Mouse (Mus musculus) megakaryocyte, adult 5-6 weeks (primary cell): ENCODE results near the gene Wfdc1. TPM values are rescaled to one million over a fixed set of nuclear protein-coding genes. Genes with fewer than 3 reads are reported as not detected.

ENCODE experiments used
- ATAC-seq: 2 replicates; pipeline ENCODE4 v1.8.0; 2016; ENCODE audit warnings: mild to moderate bottlenecking, inconsistent platforms; ENCODE audit not compliant: poor library complexity, severe bottlenecking
- total RNA-seq, 2 experiments: library from RNA; stranded (forward) in 1 of 2; stranded (reverse) in 1 of 2; fragments of 153-499, 151-499 nt in 1 of 2; fragments of 221-1000, 200-1000 nt in 1 of 2; gene quantifications; 2 replicates each; pipeline versions ENCODE4 v1.2.3 to v1.2.4; 2015 to 2017

Gene Wfdc1
- total RNA-seq (2015) (not detected in 2 replicates), total RNA-seq (2017) (not detected in 2 replicates)

DNA sequence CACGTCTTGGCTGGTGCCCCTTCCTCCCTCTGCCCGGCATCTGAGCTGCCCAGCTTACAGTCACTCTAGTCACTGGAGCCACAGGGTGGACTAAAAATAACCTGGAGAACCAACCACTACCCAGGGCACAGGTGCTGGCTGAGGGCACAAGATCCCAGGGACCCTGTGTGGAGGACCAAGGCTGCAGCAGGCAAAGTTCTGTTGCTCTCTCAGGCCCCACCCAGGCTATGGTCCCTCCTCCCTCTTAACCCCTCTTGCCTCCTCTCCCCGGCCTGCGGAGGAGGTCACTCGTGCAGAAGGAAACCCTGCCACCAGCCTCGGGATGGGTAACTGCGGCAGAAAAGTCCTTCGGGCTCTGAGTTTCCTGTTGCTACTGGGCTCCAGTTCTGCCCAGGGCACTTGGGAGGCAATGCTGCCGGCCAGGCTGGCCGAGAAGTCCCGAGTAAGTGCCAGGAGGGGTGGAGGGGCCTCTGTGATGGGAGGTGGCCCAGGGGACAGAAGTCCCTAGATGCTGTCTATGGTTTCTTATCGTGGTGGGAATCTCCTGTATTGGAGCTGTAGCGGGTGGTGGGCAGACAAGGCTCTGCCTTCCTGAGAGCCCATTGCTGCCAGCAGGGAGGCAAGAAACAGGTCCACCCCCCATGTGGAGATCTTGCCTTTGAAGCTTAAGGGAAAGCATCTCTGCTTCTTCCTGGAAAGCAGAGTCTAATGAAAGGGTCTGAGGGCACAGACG is at the start of gene Wfdc1:
Wfdc1 (plus strand) TSS at position 147 of the 733 bp plus-strand sequence.
- no peak for ATAC-seq

DNA sequence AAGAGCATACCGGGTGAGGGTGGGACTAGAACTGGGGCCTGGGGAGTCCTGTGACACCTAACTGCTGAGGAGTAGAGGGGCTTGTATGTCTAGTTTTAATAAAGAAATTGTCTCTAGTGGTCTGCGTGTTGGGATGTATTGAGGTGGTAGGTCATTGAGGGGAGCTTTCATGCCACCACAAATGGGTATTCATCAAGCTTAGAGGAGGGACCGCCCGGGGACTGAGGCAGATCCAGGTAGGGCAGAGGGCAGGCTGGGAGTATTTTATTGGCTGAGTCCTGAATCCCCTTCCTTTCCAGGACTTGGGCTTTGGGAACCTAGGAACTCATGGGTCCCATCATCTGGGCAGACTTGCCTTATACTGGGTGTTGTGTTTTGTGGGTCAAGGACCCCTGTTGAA is 49.4 kb upstream of the Wfdc1 start:
- ATAC-seq = no peak

DNA sequence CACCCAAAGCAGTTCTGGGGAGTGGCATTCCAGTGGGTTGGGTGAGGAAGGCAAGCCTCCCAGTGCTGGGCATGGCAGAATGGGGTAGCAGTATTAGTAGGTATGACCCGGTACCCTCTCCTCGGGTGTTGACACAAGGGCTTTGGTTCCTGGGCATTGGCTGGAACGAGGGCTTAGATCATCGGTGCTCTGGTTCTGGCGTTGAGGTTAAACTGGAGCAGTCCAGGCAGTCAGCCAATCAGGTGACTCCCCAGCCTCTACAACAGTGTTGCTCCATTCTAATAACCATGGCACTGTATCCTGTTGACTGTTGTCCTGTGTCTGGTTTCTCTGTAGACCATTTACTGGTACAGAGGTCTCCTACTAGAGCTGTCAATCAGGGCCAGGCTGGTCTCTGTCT is 48.6 kb upstream of the Wfdc1 start:
- ATAC-seq = no peak

DNA sequence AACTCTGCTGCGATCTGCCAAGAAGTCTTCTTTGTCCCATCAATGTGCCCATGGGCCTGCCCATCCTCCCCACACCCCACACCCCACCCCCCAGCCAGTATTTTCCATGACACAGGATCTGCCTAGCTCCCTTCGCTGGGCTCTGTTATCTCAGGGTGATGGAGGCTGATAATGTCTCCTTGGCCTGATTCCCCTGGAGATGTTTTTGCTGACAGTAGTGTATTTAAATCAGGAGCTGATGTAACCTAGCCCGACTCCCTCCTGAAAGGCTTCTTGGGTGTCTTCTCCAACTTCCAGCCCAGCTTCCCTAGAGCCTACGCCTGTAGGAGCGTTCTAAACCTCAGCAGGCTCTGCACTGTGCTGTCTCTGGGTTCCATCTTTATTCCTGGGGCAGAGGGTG is 47.3 kb upstream of the Wfdc1 start:
- no peak for ATAC-seq

DNA sequence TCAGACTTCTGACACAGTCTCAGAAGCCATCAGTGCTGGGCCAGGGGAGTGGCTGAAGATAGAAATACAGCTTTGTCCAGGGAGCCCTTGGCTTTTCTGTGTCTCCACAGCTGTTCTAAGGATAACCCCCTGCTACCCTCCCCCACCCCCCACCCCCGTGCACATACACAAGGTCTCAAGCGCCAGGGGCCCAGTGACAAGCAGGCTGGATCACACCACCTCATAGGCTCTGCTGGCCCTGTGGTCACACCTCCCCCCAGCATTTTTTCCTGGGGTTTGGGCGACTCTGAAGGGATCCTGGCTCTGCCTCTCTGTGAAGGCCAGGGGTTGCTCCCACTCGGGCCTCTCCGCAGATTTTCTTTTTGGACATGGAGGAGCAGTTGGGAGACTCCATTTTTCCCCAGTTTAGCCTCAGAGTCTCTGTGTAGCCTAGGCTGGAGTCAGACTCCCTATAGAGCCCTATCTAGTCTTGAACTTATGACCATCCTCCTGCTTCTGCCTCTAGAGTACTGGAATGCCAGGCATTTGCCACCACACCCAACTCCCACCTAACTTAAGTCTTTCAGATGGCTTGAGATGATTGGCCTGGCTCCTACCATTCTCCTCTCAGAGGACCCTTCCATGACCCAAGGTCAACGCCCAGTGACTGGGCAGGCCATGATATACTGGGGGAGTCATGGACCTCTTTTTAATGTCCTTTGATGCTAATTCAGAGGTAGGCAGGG is 45.9 kb upstream of the Wfdc1 start:
- no peak for ATAC-seq

DNA sequence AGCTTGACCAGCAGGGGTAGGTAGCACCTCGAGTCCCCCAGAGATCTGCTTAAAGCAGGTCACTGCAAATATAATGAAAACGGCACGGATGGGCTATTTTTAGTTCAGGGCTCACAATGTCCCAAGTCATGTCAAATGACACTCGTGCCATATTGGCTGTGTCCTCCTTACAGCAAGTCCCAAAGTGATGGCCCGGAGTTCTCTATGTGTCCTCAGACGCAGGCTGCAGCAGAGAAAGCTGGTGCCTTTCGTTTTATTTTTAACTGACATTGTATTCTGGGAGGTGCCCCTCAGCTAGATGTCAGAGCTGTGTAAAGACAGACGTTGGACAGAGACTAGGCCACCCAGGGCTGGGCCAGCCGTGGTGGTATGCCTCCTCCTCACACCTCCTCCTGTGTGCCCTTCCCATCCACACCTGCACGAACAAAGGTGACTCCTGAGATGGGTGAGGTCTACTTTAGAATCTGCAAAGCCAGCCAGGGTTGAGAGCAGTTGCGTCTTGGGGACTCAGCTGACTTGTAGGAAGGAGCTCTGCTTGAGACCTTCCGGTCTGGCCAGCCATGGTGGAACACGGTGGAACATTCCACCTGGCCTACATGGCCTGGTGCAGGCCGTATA is 45.2 kb upstream of the Wfdc1 start:
- no peak for ATAC-seq

DNA sequence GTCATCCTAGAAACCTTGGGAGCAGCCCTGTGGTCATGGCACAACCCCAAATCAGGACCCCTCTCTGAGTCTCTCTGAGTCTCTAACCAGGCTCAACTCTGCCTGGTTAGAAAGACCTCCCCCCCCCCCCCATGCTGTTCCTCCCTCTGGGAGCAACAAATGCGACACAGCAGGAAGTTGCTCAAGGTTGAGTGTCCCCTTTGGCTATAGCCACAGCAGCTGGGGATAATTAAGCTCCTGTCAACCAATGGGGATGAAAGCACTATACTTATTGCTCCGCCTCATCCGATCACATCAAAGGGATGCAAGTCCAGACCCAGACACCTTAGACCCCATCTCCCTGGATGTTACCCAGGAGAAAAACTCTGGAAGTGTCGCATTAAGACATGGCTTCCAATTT is 43.6 kb upstream of the Wfdc1 start:
- ATAC-seq = no peak

DNA sequence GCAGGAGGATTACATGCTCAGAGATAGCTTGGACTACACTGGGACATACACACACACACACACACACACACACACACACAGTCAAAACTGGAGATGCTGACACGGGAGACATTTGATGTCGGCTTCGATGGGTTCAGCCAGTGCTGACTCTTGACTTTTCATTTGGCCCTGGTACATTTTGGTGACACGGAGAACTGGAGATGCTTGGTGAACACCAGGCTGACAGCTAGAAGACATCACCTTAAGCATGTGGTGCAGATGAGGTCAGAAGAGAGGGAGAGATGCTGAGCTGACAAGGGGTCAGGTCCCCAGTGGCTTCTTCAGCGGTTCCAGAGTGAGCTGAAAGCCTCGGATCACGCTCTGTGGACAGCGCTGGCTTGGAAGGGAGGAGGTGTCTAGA is 43.1 kb upstream of the Wfdc1 start:
- no peak for ATAC-seq

DNA sequence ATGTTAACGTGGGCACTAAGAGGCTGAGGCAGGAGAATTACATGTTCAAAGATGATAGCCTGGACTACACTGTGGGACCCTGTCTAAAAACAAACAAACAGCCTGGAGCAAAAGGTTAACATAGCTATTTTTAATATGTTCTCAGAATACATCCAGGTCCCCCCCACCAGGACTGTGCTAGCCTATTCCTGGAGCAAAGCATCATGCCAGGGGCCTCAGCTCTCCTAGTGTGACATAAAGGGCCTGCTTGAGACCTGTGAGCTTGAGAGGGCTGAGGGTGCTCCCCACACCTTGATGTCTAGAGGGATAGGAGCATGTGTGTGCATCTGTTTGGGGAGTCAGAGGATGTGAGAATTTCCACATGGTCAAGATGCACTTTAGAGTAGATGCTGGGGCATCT is 42.4 kb upstream of the Wfdc1 start:
- no peak for ATAC-seq

DNA sequence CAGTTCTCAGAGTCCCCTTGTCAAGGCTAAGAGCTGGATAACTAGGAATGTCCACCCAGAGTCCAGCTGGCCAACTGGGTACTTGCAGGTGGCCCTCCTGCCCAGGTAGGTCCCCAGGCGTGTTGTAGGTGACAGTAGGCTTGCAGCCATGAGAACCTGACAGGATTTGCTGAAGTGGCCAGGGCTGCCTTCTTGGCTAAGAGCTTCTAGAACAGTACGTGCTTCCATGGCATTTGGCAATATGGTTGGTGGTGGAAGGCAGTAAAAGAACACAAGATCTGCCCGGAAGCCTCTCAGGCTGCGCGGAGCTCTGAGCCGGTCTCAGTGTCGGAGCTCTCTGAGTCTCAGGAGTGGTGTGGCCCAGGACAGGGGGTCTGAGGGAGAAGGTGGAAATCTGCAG is 41.2 kb upstream of the Wfdc1 start:
- no peak for ATAC-seq

DNA sequence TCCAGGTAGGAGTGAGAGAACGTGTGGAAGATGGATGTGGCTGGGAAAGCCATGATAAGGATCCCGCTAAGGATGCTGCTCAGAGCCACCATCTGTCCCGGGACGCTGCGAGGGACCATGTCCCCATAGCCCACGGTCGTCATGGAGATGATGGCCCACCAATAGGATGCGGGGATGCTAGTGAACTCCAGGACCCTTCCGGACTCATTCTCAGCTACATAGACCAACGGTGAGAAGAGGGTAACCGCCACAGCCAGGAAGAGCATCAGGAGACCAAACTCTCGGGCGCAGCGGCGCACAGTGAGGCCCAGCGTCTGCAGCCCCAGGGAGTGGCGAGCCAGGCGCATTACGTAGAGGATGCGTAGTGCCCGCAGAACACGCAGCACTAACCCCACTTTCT is 40.4 kb upstream of the Wfdc1 start:
- no peak for ATAC-seq

DNA sequence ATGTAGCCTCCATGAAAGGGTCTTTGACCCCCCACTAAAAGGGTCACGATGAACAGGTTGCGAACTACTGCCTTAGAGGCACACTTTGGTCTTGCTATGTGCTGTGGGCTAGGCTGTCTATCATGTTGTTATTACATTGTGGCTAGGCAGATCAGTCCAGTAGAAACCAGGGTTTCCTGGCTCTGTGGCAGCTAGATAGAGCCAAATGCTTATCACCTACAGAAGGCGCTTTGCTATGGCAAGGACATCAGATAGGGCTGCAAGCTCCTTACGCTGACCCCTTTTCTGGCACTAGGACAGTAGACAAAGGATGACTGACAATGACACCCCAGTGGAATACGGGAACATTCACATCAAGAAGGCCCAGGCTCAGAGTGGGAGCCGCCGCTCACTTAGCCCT is 39.0 kb upstream of the Wfdc1 start:
- no peak for ATAC-seq

DNA sequence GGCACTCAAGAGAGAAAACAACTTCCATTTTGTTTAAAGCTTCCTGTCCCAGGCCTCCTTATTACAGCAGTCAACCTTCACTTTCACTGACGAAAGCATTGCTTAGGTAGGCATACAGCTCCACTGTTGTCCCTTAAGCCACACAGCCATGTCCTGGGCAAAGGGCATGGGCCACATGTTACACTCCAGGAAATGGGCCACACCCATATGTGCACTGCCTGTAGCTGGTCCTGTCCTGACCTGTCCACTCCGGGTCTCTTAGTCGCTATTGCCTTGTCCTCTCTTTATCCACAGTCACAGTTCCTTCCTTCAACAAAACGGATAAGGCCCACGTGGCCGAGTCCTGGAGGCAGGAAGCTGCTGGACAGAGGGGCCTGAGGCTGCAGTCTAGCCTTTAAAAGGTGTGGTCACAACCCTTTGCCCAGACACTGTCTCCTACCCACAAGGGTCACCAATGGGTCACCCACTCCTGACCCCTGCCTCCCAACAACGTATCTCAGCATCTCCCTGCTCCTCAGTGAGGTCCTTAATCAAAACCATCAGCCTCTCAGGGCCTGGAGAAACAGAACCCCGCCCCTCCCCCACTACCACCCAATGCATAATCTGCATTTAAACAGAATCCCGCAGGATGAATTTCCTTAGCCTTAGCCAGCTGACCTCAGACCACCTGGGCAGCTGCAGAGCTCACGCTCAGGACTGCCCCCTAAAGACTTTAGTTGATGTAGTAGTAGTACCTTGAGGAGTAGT is 38.4 kb upstream of the Wfdc1 start:
- no peak for ATAC-seq

DNA sequence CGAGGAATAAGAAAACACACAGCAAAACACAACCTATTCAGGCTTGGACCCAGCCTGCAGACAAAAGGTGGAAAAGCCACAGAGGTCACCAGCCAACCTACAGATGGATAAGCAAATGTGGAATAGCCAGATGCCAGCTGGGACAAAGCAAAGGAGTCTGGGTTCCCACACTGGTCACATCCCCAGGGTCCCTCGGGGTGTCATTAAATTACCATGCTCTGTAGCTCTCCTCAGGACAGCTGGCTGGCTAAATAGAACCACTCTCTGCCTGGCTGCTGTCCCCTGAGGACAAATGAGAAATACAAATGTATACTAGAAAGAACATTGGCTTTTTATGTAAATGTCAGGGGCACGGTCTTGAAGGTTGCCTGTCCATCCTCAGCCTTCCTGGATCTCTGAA is 35.3 kb upstream of the Wfdc1 start:
- no peak for ATAC-seq

DNA sequence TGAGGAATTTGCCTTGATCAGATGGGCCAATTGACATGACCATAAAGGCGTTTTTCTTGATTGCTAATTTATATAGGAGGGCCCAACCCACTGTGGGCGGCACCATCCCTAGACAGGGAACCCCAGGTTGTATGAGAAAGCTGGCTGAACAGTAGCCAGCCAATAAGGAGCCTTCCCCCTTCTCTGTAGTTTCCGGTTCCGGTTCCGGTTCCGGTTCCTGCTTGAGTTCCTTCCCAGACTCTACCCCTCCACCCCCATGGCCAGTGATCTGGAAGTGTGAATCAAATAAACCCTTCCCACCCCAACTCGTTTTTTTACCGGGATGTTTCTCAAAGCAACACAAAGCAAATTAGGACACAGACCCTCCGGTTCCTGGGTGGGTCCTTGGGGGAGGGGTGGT is 33.9 kb upstream of the Wfdc1 start:
- ATAC-seq = no peak

DNA sequence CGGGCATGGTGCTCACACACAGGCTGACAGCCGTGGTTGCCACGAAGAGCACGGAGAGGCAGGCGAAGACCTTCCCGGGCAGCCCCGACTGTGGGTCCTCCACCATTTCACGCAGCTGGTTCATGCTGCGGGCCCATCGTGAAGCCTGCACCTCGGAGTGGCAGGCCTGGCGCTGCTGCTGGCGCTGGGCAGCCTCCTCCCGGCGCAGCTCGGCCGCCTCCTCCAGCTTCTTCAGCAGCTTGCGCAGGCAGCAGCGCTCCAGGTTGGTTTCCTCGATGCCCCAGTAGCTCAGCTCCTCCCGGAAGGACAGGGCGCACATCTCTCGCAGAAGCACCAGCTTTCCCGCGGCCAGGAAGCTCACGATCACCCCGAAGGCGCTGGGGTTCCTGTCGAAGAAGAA is 33.3 kb upstream of the Wfdc1 start:
- ATAC-seq = no peak

DNA sequence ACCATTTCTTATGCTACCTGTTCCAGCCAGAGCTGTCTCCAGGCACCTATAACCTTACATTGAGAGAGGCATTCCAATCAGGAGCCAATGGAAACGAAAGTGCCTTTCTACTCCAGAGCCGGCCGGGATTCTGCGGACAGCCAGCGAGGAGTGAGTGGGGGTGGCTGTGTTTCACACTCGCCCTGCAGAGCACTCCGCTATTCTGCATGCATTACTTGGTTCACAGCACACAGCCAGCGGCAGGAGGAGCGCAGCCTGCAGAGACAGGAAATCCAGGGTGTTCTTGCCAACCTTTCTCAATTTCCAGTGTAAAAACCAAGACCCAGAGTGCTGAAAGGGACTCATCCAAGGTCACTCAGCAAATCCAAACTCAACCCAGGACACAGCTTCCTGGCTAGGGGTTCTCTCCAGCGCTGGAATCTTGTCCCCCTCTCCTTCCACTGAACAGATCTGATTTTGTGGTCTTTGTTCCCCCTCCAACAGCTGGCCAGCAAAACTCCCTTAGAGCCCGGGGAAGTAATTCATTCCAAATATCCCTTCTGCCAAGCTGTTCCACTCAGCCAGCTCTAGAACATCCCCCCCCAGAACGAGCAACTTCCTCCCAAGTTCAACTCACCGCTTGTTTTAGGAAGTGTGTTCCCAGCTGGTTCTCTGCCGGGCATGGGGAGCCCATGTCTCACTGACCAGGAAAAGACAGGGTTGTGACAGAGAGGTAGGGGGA is 31.4 kb upstream of the Wfdc1 start:
- no peak for ATAC-seq

DNA sequence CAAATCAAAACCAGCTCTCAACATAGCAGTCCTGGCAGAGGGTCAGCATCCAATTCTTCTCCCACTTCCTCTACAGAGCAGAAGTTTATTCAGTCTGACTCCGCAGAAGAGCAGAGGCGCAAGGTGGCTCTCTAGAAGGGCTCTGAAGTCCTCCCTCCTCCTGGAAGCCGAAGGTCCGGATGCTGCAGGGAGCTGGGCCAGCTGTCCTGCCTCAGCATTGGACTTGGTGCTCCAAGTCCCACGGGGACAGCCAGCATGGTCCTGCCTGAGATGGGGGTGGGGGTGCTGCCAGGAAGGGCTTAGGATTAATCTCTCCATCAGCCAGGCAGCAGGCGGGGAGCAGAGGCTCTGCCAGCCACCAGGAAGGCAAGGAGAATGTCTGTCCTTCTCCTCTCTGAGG is 30.8 kb upstream of the Wfdc1 start, which contains the start of gene Kcng4:
Kcng4 (minus strand) TSS at position 303 of the 400 bp plus-strand sequence.
- no peak for ATAC-seq

DNA sequence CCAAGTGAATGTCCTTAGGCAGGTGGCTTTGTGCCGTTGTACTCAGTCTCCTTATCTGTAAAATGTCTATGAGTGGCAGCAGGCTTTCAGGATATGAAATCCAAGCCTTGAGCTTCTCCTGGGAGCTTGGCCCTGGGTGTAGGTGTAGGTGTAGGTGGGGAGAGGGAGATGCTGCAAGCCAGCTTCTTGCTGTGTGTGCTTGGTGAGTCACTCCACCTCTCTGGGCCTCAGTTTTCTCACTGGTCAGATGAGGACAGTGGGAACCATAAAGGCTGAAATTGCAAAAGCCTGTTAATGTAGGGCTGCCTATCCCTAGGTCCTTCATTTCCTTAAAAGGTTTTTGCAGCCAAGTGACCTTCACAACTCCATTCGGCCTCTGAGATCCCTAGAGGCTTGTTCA is 30.2 kb upstream of the Wfdc1 start:
- ATAC-seq = no peak

DNA sequence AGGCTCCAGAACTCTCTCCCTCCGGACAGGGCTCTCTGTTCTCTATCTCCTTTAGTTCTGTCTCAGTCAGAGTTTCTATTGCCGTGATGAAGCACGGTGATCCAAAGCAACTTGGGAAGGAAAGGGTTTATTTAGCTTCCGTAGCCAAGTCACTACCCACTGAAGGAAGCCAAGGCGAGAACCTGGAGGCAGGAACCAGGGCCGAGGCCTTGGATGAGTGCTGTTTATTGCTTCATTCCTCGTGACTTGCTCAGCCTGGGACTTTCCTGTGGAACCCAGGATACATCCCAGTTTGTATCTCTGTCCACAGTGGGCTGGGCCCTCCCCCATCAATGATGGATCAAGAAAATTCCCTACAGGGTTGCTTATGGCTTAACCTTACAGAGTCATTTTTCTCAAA is 29.4 kb upstream of the Wfdc1 start:
- ATAC-seq = no peak

DNA sequence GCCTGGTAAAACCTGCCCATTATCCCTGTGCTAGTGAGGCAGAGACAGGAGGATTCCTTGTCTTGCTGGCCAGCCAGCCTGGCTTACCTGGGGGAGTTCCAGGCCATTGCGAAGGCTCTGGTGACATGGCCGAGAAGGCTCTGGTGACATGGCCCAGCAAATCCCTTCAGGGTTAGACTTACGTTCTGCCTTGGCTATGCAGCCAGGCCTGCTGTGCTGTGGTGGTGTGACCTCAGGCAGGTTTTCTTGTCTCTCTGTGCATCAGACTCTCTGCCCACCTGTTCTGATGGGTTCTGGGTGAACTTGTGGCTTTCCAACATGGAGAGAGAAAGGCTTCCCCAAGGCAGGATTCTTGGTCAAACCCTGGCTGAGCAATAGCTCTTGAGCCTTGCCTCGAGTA is 28.8 kb upstream of the Wfdc1 start:
- no peak for ATAC-seq
